Mouse (Mus musculus) liver, embryonic 16.5 days (tissue): ENCODE measurements around the gene Hic1. TPM values are rescaled to one million over a fixed set of nuclear protein-coding genes. Genes with fewer than 3 reads are reported as not detected.
A peak's percentile ranks its signal among the peaks of the same experiment; 100 is the strongest.

ENCODE experiments used
- ATAC-seq: fragments of 200-750 bp; cut with Nextera tagmentation; 2 replicates; pipeline ENCODE4 v1.8.0; 2017; ENCODE audit warnings: low read depth, mild to moderate bottlenecking, moderate number of reproducible peaks, moderate library complexity
- H3K27ac ChIP-seq: fragments of 300-500 bp; sonication (generic); 2 replicates; pipeline ENCODE4 v1.5.1; 2014; ENCODE audit warnings: mild to moderate bottlenecking, low read length
- H3K27me3 ChIP-seq: fragments of 300-500 bp; sonication (generic); 2 replicates; pipeline ENCODE4 v1.6.1; 2014; ENCODE audit warnings: low read depth, low read length, mixed read lengths; ENCODE audit not compliant: control insufficient read depth, insufficient read depth
- H3K36me3 ChIP-seq: fragments of 300-500 bp; sonication (generic); 2 replicates; pipeline ENCODE4 v1.6.1; 2014; ENCODE audit warnings: mild to moderate bottlenecking; ENCODE audit not compliant: control insufficient read depth, insufficient read depth
- H3K4me1 ChIP-seq: fragments of 300-500 bp; sonication (generic); 2 replicates; pipeline ENCODE4 v1.6.1; 2014; ENCODE audit warnings: low read depth, low read length, mixed read lengths; ENCODE audit not compliant: control insufficient read depth
- H3K4me2 ChIP-seq: fragments of 300-500 bp; sonication (generic); 2 replicates; pipeline ENCODE4 v1.6.1; 2014; ENCODE audit warnings: low read depth, low read length, mixed read lengths
- H3K4me3 ChIP-seq: fragments of 300-500 bp; sonication (generic); 2 replicates; pipeline ENCODE4 v1.5.1; 2014; ENCODE audit warnings: low read depth, mild to moderate bottlenecking, low read length
- H3K9ac ChIP-seq: fragments of 300-500 bp; sonication (generic); 2 replicates; pipeline ENCODE4 v1.6.1; 2014; ENCODE audit warnings: low read depth, low read length
- H3K9me3 ChIP-seq: fragments of 300-500 bp; sonication (generic); replicated peaks from 2 replicates; pipeline ENCODE4 v1.6.1; 2016; ENCODE audit warnings: low read length; ENCODE audit not compliant: control insufficient read depth
- WGBS: fragments of 180-500 bp; shearing (Covaris S2); extraction: QIAGEN DNeasy Blood & Tissue Kit; methylation state at CpG from one replicate; pipeline ENCODE4 v1.1.7; 2014; ENCODE audit not compliant: insufficient replicate concordance; 5-methylcytosine and 5-hydroxymethylcytosine counted together
- microRNA counts: library from miRNA; unstranded; fragments of <30 nt; microRNA quantifications from one replicate; lab custom pipeline; 2016
- microRNA-seq: library from miRNA; unstranded; fragments of <30 nt; microRNA quantifications from one replicate; pipeline ENCODE4, GENCODE M21; 2016
- polyA plus RNA-seq: library from polyadenylated mRNA; unstranded; fragments of >200 nt; fragmentation: Nextera tagmentation; extraction: Ambion mirVana; gene quantifications from 2 replicates; pipeline ENCODE4 v1.2.1, GENCODE M21; 2015

Gene Hic1
- polyA plus RNA-seq, 1 experiment from 2014 or later: 1.0 TPM

DNA sequence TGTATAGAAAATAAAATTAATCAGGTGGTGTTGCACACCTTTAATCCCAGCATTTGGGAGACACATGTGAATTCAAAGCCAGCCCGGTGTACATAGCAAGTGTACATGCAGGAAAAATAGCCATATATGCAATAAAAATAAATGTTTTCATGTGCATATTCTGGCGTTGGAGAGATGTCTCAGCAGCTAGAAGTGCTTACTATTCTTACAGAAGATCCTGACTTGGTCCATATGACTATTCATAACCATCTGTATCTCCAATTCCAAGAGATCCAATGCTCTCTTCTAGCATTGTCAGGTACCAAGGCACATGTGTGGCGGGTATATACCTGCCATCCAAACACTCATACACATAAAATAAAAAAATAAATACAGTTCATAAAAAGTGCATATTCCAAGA lies 42.9 kb downstream of the Hic1 start:
- no peaks in the 10 kb centered on the region for H3K36me3 ChIP-seq
- 83% methylated on average over 3 of the region's 3 CpGs for WGBS

DNA sequence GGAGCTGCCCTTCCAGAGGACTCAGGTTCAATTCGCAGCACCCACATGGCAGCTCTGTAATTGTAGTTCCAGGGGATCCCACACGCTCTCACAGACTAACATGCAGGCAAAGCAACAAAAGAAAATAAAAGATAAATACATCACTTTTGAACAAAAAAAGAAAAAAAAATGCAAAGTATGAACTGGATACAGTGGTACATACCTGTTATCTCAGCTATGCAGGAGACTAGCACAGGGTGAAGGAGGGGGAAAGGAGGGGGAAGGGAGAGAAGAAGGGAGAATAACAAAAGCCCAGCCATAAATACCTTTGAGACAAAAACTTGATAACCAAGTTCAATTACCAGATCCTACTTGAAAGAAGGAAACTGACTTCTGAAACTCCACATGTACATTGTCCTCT lies 44.9 kb downstream of the Hic1 start:
- ATAC-seq: no peak
- no peaks in the 10 kb centered on the region for H3K9me3 ChIP-seq
- H3K4me2 ChIP-seq: no peak overlapping the region
- H3K27ac ChIP-seq: no peak overlapping the region
- no peaks in the 10 kb centered on the region for H3K27me3 ChIP-seq
- H3K36me3 ChIP-seq: no peaks in the 10 kb centered on the region
- H3K9ac ChIP-seq: no peak overlapping the region
- H3K4me1 ChIP-seq: no peaks in the 10 kb centered on the region
- H3K4me3 ChIP-seq: no peak overlapping the region
- WGBS: 73% methylated on average over 2 of the region's 2 CpGs

More for the DNA sequence above, 42.9 kb downstream of the Hic1 start:
- Histone ChIP-seq H3K9me3 (no peaks in the 10 kb centered on the region), H3K4me2 (no peak overlapping the region), H3K27ac (no peak overlapping the region), H3K9ac (no peak overlapping the region), H3K4me1 (no peaks in the 10 kb centered on the region), H3K4me3 (no peak overlapping the region), H3K27me3 (no peaks in the 10 kb centered on the region)
- ATAC-seq: no peak

DNA sequence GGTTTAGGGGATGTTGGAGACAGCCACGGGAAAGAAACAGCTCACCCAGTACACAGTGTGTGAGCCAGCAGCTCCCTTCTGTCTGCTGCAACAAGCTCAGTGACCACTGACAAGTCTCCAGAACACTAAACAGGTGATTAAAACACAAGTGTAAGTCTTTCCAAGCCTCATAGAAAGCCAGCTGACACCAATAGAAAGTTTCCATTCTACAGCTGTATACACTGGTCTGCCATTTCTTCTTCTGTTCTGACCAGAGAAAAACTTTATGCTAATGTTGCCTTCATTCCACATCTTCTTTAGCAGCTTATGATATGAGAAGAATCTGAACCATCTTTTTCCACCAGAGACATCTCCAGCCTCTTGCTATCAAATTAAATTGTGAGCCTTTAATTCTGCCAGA lies 48.0 kb downstream of the Hic1 start:
- H3K4me2 ChIP-seq: no peak overlapping the region
- no peak overlapping the region for H3K4me3 ChIP-seq
- 70% methylated on average over 1 of the region's 1 CpGs for WGBS
- H3K27me3 ChIP-seq: no peaks in the 10 kb centered on the region
- H3K9me3 ChIP-seq: no peaks in the 10 kb centered on the region
- H3K9ac ChIP-seq: no peak overlapping the region
- H3K27ac ChIP-seq: no peak overlapping the region
- no peaks in the 10 kb centered on the region for H3K4me1 ChIP-seq
- H3K36me3 ChIP-seq: no peaks in the 10 kb centered on the region
- ATAC-seq: no peak

DNA sequence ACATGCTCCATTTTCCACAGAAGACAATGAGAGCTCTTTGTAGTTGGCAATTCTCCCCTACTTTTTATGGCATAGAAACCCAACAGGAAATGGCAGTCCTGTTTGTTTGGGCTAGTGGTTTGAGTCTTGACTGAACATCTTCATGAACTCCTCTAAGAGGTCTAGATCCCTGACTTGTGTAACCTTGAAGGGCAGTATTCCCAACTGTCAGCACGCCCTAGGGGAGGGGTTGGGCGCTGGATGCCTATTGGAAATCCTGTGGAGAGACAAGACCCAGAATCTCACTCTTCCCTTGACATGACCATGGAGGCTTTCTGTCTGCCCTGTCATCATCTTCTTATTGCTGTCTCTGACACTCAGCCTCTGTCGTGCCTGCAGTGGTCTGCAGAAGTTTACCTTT lies 49.5 kb downstream of the Hic1 start:
- 63% methylated on average over 3 of the region's 3 CpGs for WGBS

DNA sequence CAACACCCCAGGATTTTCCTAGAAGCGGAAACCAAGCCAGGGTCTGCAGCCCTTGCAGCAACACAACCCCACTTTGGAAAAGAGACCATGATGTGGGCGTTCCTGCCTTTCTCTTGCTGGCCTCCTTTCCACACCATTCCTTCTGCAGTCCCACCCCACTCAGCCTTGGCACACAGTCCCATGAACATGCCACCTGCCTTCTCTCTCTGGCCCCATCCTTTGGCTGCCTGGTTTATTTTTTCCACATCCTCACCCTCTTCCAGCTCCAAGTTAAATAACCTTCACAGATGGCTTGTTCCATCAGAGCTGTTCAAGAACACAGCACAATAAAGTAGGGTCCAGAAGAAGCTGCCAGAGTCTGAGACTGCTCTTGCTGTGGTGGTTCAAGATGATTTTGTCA lies 50.0 kb downstream of the Hic1 start:
- 64% methylated on average over 2 of the region's 2 CpGs for WGBS
- no peak for ATAC-seq
- no peak overlapping the region for H3K4me3 ChIP-seq
- no peak overlapping the region for H3K4me2 ChIP-seq
- no peaks in the 10 kb centered on the region for H3K36me3 ChIP-seq
- H3K9ac ChIP-seq: no peak overlapping the region
- H3K4me1 ChIP-seq: no peaks in the 10 kb centered on the region
- no peaks in the 10 kb centered on the region for H3K9me3 ChIP-seq
- H3K27ac ChIP-seq: no peak overlapping the region
- H3K27me3 ChIP-seq: no peaks in the 10 kb centered on the region

More for the DNA sequence above, 49.5 kb downstream of the Hic1 start:
- no peak for ATAC-seq
- H3K4me3 ChIP-seq: no peak overlapping the region
- H3K9ac ChIP-seq: no peak overlapping the region
- no peaks in the 10 kb centered on the region for H3K9me3 ChIP-seq
- H3K27ac ChIP-seq: no peak overlapping the region
- H3K4me1 ChIP-seq: no peaks in the 10 kb centered on the region
- no peaks in the 10 kb centered on the region for H3K27me3 ChIP-seq
- no peak overlapping the region for H3K4me2 ChIP-seq
- H3K36me3 ChIP-seq: no peaks in the 10 kb centered on the region

DNA sequence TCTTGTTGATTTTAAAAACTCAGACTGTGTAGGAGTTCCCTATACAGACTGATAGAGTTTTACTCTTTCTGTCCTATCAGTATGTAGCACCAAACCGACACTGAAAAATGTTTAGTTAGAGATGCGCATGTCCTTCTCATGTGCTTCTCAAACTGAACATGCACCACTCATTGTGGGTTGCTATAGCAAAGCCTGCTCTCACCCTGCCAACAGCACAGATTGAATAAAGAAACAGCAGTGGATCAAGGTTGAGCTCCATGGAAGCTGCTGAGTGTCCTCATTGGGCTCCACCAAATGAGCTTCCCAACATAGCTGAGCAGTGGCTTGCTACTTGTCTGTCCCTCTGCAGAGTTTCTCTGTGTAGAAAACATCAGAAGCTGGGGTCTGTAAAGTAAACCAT lies 51.2 kb downstream of the Hic1 start:
- ATAC-seq: no peak
- Histone ChIP-seq H3K4me3 (no peak overlapping the region), H3K27ac (no peak overlapping the region), H3K9me3 (no peaks in the 10 kb centered on the region), H3K27me3 (no peaks in the 10 kb centered on the region), H3K9ac (no peak overlapping the region), H3K4me1 (no peaks in the 10 kb centered on the region), H3K4me2 (no peak overlapping the region), H3K36me3 (no peaks in the 10 kb centered on the region)
- WGBS: 82% methylated on average over 2 of the region's 2 CpGs

DNA sequence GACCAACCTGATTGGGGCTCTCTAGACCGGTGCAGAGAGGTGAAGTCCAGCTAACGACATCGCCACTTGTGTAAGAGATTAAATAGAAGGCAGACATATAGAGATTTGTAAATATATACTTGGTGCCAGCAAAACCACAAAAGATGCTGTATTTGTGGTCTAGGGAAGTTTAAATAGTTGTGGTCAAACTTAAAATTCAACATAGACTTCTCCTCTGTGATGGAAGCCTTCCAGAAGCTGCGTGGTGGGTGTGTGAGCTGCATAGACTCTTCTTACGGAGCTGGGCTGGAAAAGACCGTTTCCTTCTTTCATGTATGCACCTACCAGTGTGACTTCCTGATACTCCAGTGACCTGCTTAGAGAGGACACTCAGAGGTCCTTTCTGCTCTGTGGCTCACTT lies 52.9 kb downstream of the Hic1 start:
- Histone ChIP-seq H3K4me2 (no peak overlapping the region), H3K9ac (no peak overlapping the region), H3K4me1 (no peaks in the 10 kb centered on the region), H3K36me3 (no peaks in the 10 kb centered on the region), H3K27me3 (no peaks in the 10 kb centered on the region), H3K4me3 (no peak overlapping the region), H3K9me3 (no peaks in the 10 kb centered on the region), H3K27ac (no peak overlapping the region)
- no peak for ATAC-seq
- 64% methylated on average over 6 of the region's 6 CpGs for WGBS

MicroRNA genes within 50 kb of the gene (microRNA counts, 519-probe panel; counts per million panel counts)
- 2,160 counts per million, percentile 35 among the panel's probes with 10 or more counts for microRNA mmu-miR-132 (lab: Ali Mortazavi, UCI)
- microRNA mmu-miR-212 (lab: Ali Mortazavi, UCI): 60.7 counts per million

Small RNA genes within 50 kb of the gene (microRNA-seq; reads per million reads assigned to microRNA genes)
- gene Mir132 (129 reads per million, percentile 55 among the genes with 10 or more reads in this experiment), gene Mir212 (15.5 reads per million, percentile 33 among the genes with 10 or more reads in this experiment)

Other genes with a start within 250 kb of the Hic1 start
- gene Smg6, start 243.7 kb downstream of the Hic1 start, polyA plus RNA-seq: 5.1 and 5.5 TPM in 2 replicates
- 4.6 and 5.1 TPM in 2 replicates for gene Srr, start 243.6 kb downstream of the Hic1 start, polyA plus RNA-seq
- gene Ovca2, start 9.3 kb upstream of the Hic1 start, polyA plus RNA-seq: 8.7 and 9.6 TPM in 2 replicates
- gene Dph1, start 21.7 kb upstream of the Hic1 start, polyA plus RNA-seq: 9.1 and 10.6 TPM in 2 replicates
- gene Rtn4rl1, start 24.3 kb upstream of the Hic1 start, polyA plus RNA-seq: 0.44 and 0.48 TPM in 2 replicates
- 78.6 and 82.2 TPM in 2 replicates for gene Rpa1, start 178.8 kb upstream of the Hic1 start, polyA plus RNA-seq
- gene Smyd4, start 178.9 kb upstream of the Hic1 start, polyA plus RNA-seq: 4.0 and 4.6 TPM in 2 replicates